Mouse (Mus musculus) liver, embryonic 14.5 days (tissue): ENCODE measurements at regions not wholly inside any gene's neighbourhood (a gene's known extent, or its start where the extent isn't known, plus 50 kb on each side); places are given as distances from the start of the nearest gene placed in this dataset.

ENCODE experiments used
- ATAC-seq: fragments of 200-750 bp; cut with Nextera tagmentation; 2 replicates; pipeline ENCODE4 v1.8.0; 2017; ENCODE audit warnings: moderate number of reproducible peaks, mild to moderate bottlenecking, moderate library complexity; ENCODE audit not compliant: insufficient read depth
- DNase-seq, 3 experiments: peaks; one replicate each; pipeline ENCODE4 v3.0.0-alpha.2; 2012 to 2013; ENCODE audit warnings: low read depth in 3 of 3, low spot score in 3 of 3
- H3K27ac ChIP-seq: fragments of 300-500 bp; sonication (generic); 2 replicates; pipeline ENCODE4 v1.5.1; 2014; ENCODE audit warnings: moderate library complexity, mild to moderate bottlenecking, control low read depth, inconsistent platforms
- H3K27me3 ChIP-seq: fragments of 300-500 bp; sonication (generic); 2 replicates; pipeline ENCODE4 v1.6.1; 2014; ENCODE audit warnings: mild to moderate bottlenecking, low read length, moderate library complexity; ENCODE audit not compliant: control insufficient read depth, insufficient read depth
- H3K36me3 ChIP-seq: fragments of 300-500 bp; sonication (generic); replicated peaks from 2 replicates; pipeline ENCODE4 v1.6.1; 2014; ENCODE audit warnings: low read depth; ENCODE audit not compliant: control insufficient read depth, insufficient read depth
- H3K4me1 ChIP-seq, 2 experiments: fragments of 200-500 bp in 1 of 2; fragments of 300-500 bp in 1 of 2; sonication (generic) in 1 of 2; replicated peaks; 2 replicates each; pipeline ENCODE4 v1.6.1; 2012 to 2014; ENCODE audit warnings: antibody characterized with exemption in 1 of 2, inconsistent platforms in 1 of 2, low read length in 1 of 2; ENCODE audit not compliant: control insufficient read depth in 2 of 2, insufficient read depth in 2 of 2
- H3K4me2 ChIP-seq: fragments of 300-500 bp; sonication (generic); 2 replicates; pipeline ENCODE4 v1.6.1; 2014; ENCODE audit warnings: low read depth, mild to moderate bottlenecking, control low read depth, moderate library complexity
- H3K4me3 ChIP-seq, 2 experiments: fragments of 200-500 bp in 1 of 2; fragments of 300-500 bp in 1 of 2; sonication (generic) in 1 of 2; 2 replicates each; pipeline ENCODE4 v1.5.1; 2012 to 2014; ENCODE audit warnings: low read depth in 2 of 2, low read length in 2 of 2, mild to moderate bottlenecking in 2 of 2, control low read depth in 1 of 2, inconsistent platforms in 1 of 2, moderate library complexity in 1 of 2; ENCODE audit not compliant: insufficient read depth in 1 of 2
- H3K9ac ChIP-seq: fragments of 300-500 bp; sonication (generic); replicated peaks from 2 replicates; pipeline ENCODE4 v1.6.1; 2014; ENCODE audit warnings: mild to moderate bottlenecking, control low read depth, moderate library complexity
- H3K9me3 ChIP-seq: fragments of 300-500 bp; sonication (generic); 2 replicates; pipeline ENCODE4 v1.6.1; 2016; ENCODE audit warnings: low read length, mixed read lengths; ENCODE audit not compliant: control insufficient read depth
- CTCF ChIP-seq: IDR thresholded peaks from 2 replicates; pipeline ENCODE4 v1.5.1; 2016; ENCODE audit warnings: antibody characterized with exemption, low read depth, control low read depth
- EP300 ChIP-seq: IDR thresholded peaks from 2 replicates; pipeline ENCODE4 v1.6.1; 2016; ENCODE audit warnings: antibody characterized with exemption, low read depth
- WGBS: fragments of 180-500 bp; shearing (Covaris S2); extraction: QIAGEN DNeasy Blood & Tissue Kit; methylation state at CpG from one replicate; pipeline ENCODE4 v1.1.7; 2014; ENCODE audit not compliant: insufficient replicate concordance; 5-methylcytosine and 5-hydroxymethylcytosine counted together

- Histone ChIP-seq H3K4me3 (no peak overlapping the region), H3K9ac (no peak overlapping the region), H3K36me3 (no peaks in the 10 kb centered on the region), H3K4me2 (no peak overlapping the region), H3K9me3 (no peaks in the 10 kb centered on the region), H3K4me1 (no peaks in the 10 kb centered on the region), H3K27ac (no peak overlapping the region), H3K27me3 (no peaks in the 10 kb centered on the region)
- 72% methylated on average over 15 of the region's 15 CpGs for WGBS
- no peak for TF ChIP-seq CTCF
- no peak for TF ChIP-seq EP300
- ATAC-seq (no peak), DNase-seq (no peak)
Measured at GRCm38 (mm10) chr17:88388441-88388951, 52.0 kb upstream of the Foxn2 start.

- Histone ChIP-seq H3K4me3 (no peak overlapping the region), H3K27ac (no peak overlapping the region), H3K27me3 (no peaks in the 10 kb centered on the region), H3K4me2 (no peak overlapping the region), H3K9ac (no peak overlapping the region), H3K9me3 (no peaks in the 10 kb centered on the region), H3K36me3 (no peaks in the 10 kb centered on the region), H3K4me1 (no peaks in the 10 kb centered on the region)
- ATAC-seq (no peak), DNase-seq (peak in 1 of 3 experiments; percentile 13)
- TF ChIP-seq EP300 (no peak), CTCF (no peak)
- 66% methylated on average over 14 of the region's 14 CpGs for WGBS
Measured at GRCm38 (mm10) chr17:88389668-88390461, 50.6 kb upstream of the Foxn2 start.
